Mouse (Mus musculus) heart, embryonic 11.5 days (tissue): ENCODE data around the gene Usp46. TPM values are rescaled to one million over a fixed set of nuclear protein-coding genes. Genes with fewer than 3 reads are reported as not detected.
A peak's percentile ranks its signal among the peaks of the same experiment; 100 is the strongest.

ENCODE experiments used
- ATAC-seq: fragments of 200-750 bp; cut with Nextera tagmentation; replicated peaks from 2 replicates; pipeline ENCODE4 v1.8.0; 2017; ENCODE audit warnings: moderate library complexity; ENCODE audit not compliant: insufficient number of reproducible peaks, low FRiP score, low TSS enrichment
- H3K27ac ChIP-seq: fragments of 300-500 bp; sonication (generic); 2 replicates; pipeline ENCODE4 v1.5.1; 2014; ENCODE audit warnings: mild to moderate bottlenecking, low read depth, low read length
- H3K27me3 ChIP-seq: fragments of 300-500 bp; sonication (generic); 2 replicates; pipeline ENCODE4 v1.6.1; 2014; ENCODE audit warnings: mild to moderate bottlenecking, low read length, mixed read lengths; ENCODE audit not compliant: control insufficient read depth, insufficient read depth
- H3K36me3 ChIP-seq: fragments of 300-500 bp; sonication (generic); 2 replicates; pipeline ENCODE4 v1.6.1; 2014; ENCODE audit warnings: mild to moderate bottlenecking, low read length, moderate library complexity, mixed read lengths; ENCODE audit not compliant: control insufficient read depth, insufficient read depth
- H3K4me1 ChIP-seq: fragments of 300-500 bp; sonication (generic); 2 replicates; pipeline ENCODE4 v1.6.1; 2014; ENCODE audit warnings: low read length; ENCODE audit not compliant: control insufficient read depth, insufficient read depth
- H3K4me2 ChIP-seq: fragments of 300-500 bp; sonication (generic); 2 replicates; pipeline ENCODE4 v1.6.1; 2014; ENCODE audit warnings: mild to moderate bottlenecking, moderate library complexity
- H3K4me3 ChIP-seq: fragments of 300-500 bp; sonication (generic); 2 replicates; pipeline ENCODE4 v1.5.1; 2014; ENCODE audit warnings: low read depth, low read length
- H3K9ac ChIP-seq: fragments of 300-500 bp; sonication (generic); 2 replicates; pipeline ENCODE4 v1.6.1; 2014; ENCODE audit warnings: mild to moderate bottlenecking, low read depth, low read length, moderate library complexity
- H3K9me3 ChIP-seq: fragments of 300-500 bp; sonication (generic); replicated peaks from 2 replicates; pipeline ENCODE4 v1.6.1; 2016; ENCODE audit warnings: low read length; ENCODE audit not compliant: control insufficient read depth
- WGBS: fragments of 180-500 bp; shearing (Covaris S2); extraction: QIAGEN DNeasy Blood & Tissue Kit; methylation state at CpG from one replicate; pipeline ENCODE4 v1.1.7; 2014; ENCODE audit not compliant: insufficient replicate concordance; 5-methylcytosine and 5-hydroxymethylcytosine counted together
- polyA plus RNA-seq: library from polyadenylated mRNA; unstranded; fragments of >200 nt; fragmentation: Nextera tagmentation; extraction: Ambion mirVana; gene quantifications from 2 replicates; pipeline ENCODE4 v1.2.1, GENCODE M21; 2014

The Usp46 gene
- polyA plus RNA-seq, result 36.8 and 41.5 TPM in 2 replicates

DNA sequence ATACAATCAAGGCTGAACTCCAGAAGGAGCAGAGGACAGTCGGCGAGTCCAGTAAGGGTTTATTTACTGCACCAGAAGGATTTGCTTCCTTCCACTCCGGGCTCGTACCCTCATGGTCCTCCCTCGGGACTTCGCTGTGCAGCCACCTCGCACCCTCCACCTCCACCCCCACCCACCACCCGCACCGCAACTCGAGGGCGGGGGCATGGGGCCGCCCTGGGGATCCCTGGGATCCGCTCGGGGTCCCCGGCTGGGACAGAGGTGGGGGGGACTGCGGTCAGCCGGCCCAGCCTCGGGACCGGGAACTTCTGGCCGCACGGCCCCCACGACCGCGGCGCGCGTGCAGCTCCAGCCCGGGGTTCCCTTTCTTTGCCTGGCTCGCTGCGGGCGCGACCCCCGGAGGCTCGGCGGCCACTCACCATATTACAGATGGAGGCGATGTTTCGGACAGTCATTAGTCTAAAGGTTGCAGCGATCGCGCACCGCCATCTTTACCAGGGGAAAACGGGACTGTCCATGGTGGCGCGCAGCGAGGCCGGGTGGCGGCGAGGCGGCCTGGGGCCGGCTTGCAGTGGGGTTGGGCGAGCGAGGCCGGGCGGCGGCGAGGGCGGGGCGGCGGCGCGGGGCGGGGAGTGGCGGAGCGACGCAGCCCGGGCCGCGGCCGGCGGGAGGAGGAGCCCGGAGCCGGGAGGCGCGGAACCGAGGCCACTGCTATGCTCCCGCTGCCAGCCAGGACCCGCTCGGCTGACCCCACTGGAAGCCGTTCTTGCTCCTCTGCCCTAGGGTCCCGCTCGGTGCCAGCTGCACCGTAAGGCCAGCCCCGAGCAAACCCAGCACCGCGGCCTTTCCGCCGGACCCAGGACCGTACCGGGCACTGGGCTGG, at the start of gene Usp46:
TSS of gene Usp46 (minus strand) at position 601 of the 883 bp plus-strand sequence.
- ATAC-seq, result peak; percentile 88
- Histone ChIP-seq H3K36me3 (no peaks in the 10 kb centered on the region), H3K4me1 (peaks cover 29% of the 10 kb centered on the region)

DNA sequence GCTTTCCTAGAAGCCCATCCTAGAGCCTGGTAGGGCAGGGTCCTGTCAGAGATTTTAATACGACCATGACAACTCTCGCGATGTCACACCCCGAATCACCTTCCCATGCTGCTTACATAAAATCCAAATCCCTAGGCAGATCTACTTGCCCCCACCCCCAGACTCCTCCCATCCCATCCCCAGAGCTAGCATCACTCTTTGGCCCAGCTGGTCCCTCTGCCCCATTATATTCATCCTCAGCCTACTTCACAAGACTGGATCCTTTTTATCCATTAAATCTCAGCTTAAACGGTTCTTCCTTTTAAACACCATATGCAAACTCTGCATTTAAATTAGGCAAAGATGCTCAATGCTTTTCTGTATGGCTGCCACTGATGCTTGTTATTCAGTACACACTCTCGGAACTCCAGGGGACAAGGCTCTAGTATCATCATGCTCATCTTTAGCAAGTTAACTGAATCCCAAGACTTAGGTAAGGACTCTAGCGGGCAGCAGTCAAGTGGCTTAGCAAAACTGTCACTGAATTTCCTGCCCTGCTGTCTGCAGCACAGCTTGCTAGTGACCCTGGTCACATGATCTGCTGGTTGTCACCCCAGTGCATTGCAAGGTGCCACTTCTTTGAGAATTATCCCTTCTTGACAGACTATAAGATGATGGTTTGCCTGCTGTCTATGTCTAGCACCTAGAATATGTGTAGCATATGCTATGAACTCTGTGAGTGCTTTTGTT, 45.9 kb upstream of the Usp46 start:
- no peaks in the 10 kb centered on the region for H3K4me1 ChIP-seq
- no peak overlapping the region for H3K9ac ChIP-seq
- ATAC-seq, result no peak
- H3K36me3 ChIP-seq, result no peaks in the 10 kb centered on the region
- 81% methylated on average over 7 of the region's 7 CpGs for WGBS
- H3K27ac ChIP-seq, result no peak overlapping the region
- H3K4me3 ChIP-seq, result no peak overlapping the region
- H3K27me3 ChIP-seq, result no peaks in the 10 kb centered on the region
- H3K9me3 ChIP-seq, result no peaks in the 10 kb centered on the region
- no peak overlapping the region for H3K4me2 ChIP-seq

More for the DNA sequence above, at the start of gene Usp46:
- under 1% methylated on average over 70 of the region's 89 CpGs for WGBS
- no peaks in the 10 kb centered on the region for H3K9me3 ChIP-seq
- H3K4me2 ChIP-seq, result peak within 1 kb of the TSS; percentile 88
- peak within 1 kb of the TSS; percentile 93 for H3K27ac ChIP-seq
- peak within 1 kb of the TSS; percentile 93 for H3K4me3 ChIP-seq
- H3K27me3 ChIP-seq, result no peaks in the 10 kb centered on the region
- H3K9ac ChIP-seq, result peak within 1 kb of the TSS; percentile 94

DNA sequence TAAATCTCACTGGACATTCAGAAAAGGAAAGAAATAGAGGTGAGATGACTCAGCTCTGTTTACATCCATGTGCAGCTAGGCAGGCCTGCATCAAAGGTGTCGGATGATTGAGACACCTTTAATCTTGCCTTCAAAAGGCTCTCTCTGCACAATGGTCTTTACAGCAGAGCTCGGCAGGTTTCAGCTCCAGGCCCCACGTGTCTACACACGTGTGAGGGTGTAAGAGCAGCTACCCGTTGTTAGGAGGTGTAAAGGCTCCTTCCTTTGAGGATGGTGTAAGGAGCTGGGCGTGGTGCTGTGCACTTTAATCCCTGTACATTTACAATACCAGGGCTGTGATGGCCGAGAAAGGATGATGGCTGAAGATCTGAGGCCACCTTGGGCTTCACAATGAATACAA, 37.2 kb upstream of the Usp46 start:
- Histone ChIP-seq H3K9ac (0 out of 2 replicates have a peak overlapping the region, but pooled peaks have one; percentile 2), H3K4me3 (no peak overlapping the region), H3K4me2 (no peak overlapping the region), H3K9me3 (no peaks in the 10 kb centered on the region), H3K36me3 (no peaks in the 10 kb centered on the region), H3K4me1 (0 out of 2 replicates have a peak, but pooled peaks cover 3% of the 10 kb centered on the region), H3K27ac (no peak overlapping the region), H3K27me3 (no peaks in the 10 kb centered on the region)
- ATAC-seq, result no peak
- WGBS, result 66% methylated on average over 7 of the region's 7 CpGs

DNA sequence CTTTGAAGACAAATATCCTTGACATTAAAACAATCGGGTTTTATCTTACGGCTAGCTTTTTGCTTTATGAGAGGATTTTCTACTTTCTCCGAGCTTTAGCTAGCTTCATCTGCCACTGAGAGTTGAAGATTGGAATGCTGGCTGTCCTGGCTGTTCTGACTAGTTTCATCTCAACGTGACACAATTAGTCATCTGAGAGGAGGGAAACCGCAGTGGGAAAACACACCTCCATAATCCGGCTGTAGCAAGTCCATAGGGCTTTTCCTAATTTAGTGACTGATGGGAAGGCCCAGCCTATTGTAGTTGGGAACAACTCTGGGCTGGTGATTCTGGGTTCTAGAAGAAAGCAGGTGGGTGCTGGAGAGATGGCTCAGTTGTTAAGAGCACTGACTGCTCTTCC, 33.5 kb upstream of the Usp46 start:
- Histone ChIP-seq H3K27ac (no peak overlapping the region), H3K9ac (no peak overlapping the region), H3K9me3 (no peaks in the 10 kb centered on the region), H3K4me1 (0 out of 2 replicates have a peak, but pooled peaks cover 3% of the 10 kb centered on the region), H3K36me3 (no peaks in the 10 kb centered on the region), H3K27me3 (no peaks in the 10 kb centered on the region), H3K4me2 (no peak overlapping the region), H3K4me3 (no peak overlapping the region)
- 80% methylated on average over 6 of the region's 6 CpGs for WGBS
- ATAC-seq, result no peak

DNA sequence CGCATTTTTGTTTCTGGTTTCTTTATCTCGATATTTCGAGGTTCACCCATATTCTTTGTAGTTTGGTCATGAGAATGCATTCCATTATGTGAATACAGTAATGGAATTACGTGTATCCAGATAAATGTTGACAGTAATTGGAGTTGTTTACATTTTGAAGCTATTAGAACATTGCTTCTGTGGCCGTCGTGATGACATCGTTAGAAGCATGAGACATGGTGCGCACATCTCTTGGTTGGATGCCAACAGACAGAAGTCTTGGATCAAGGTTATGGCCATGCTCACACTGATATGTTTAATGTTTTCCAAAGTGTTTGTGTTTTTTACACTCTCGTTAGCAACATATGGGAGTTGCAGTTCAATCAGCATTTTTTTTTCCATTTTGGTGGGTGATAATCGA, 30.8 kb upstream of the Usp46 start:
- no peak for ATAC-seq
- peaks cover 10% of the 10 kb centered on the region for H3K36me3 ChIP-seq
- no peak overlapping the region for H3K27ac ChIP-seq
- peaks cover 7% of the 10 kb centered on the region for H3K4me1 ChIP-seq
- 88% methylated on average over 10 of the region's 10 CpGs for WGBS
- H3K4me2 ChIP-seq, result no peak overlapping the region
- no peak overlapping the region for H3K4me3 ChIP-seq
- H3K9ac ChIP-seq, result no peak overlapping the region
- no peaks in the 10 kb centered on the region for H3K27me3 ChIP-seq
- no peaks in the 10 kb centered on the region for H3K9me3 ChIP-seq

DNA sequence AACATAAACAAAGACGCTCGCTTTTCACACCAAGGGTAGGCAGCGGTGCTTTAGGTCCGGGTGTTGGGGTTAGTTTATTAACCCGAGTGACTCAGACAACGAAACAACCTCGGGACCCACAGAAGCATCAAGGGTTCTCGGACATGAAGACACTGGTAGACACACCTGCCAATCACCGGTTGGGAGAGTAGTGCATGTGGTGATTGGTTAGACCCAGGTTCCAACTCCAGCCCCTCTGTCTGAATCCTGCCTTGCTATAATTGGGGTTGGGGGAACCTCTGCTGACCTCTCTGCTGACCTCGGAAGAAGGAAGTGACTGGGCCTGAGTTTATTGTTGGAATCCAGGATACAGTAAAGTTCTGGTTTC, 29.6 kb upstream of the Usp46 start:
- Histone ChIP-seq H3K27me3 (no peaks in the 10 kb centered on the region), H3K4me3 (no peak overlapping the region), H3K4me1 (peaks cover 7% of the 10 kb centered on the region), H3K9ac (no peak overlapping the region), H3K27ac (no peak overlapping the region), H3K36me3 (peaks cover 12% of the 10 kb centered on the region), H3K4me2 (no peak overlapping the region), H3K9me3 (no peaks in the 10 kb centered on the region)
- WGBS, result 70% methylated on average over 10 of the region's 10 CpGs
- no peak for ATAC-seq

DNA sequence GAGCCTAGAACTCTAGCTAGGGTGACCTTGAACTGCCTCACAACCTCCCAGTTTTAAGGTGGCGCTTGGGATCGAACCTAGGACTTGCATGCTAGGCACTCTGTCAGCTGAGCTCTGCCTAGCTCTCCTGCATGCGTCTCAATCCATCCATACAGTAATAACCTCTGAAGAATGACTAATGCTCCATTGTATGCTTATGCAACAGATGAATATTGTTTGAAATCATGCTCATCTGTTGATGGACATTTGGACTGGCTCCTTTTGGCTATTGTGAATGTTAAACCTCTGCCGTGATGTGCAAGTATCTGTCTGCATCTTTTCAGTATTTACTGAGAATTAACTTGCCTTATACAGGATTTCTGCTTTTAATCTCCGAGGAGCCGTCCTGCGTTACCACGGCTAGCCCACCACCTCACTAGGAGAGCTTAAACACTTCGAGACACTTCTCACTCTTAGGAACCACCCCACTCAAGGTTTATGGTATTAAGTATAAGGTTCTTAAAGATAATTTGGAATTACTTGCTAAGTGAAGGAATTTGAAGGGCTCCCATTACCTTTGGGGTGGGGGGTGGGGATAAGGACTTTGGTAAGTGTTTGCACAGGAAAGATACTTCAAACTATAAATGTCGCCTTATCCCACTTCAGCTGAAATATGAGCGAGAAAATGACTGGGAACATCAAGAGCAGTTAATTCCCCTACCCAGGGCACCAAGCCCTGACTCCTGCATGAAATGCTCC, 29.1 kb upstream of the Usp46 start:
- Histone ChIP-seq H3K36me3 (peaks cover 12% of the 10 kb centered on the region), H3K4me1 (peaks cover 7% of the 10 kb centered on the region), H3K9ac (no peak overlapping the region), H3K9me3 (no peaks in the 10 kb centered on the region), H3K27me3 (no peaks in the 10 kb centered on the region), H3K4me3 (no peak overlapping the region), H3K27ac (no peak overlapping the region; the same call in 1 of the 2 replicates), H3K4me2 (no peak overlapping the region)
- ATAC-seq, result no peak
- WGBS, result 89% methylated on average over 11 of the region's 11 CpGs

DNA sequence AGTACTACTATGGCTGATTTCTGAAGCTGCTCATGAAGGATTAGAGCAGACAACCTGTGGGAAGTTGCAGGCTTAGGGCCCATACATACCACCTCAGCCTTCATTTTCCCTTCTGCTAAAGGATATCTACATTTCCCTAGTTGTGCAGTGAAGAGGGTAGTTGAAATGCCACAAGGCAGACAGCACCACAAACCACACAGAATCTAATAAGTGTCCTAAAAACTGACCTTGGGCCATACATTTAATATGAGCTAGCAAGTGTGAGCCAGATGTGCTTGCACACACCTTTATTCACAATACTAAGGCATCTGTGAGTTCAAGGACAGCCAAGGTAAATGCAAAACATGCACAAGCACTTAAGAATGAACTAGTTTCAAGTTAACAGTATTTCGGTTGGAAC, 27.8 kb upstream of the Usp46 start:
- H3K4me3 ChIP-seq, result no peak overlapping the region
- ATAC-seq, result no peak
- no peak overlapping the region for H3K27ac ChIP-seq
- peaks cover 12% of the 10 kb centered on the region for H3K36me3 ChIP-seq
- H3K9me3 ChIP-seq, result no peaks in the 10 kb centered on the region
- WGBS, result 92% methylated on average over 1 of the region's 1 CpGs
- H3K9ac ChIP-seq, result no peak overlapping the region
- H3K4me1 ChIP-seq, result peaks cover 7% of the 10 kb centered on the region
- H3K4me2 ChIP-seq, result no peak overlapping the region
- no peaks in the 10 kb centered on the region for H3K27me3 ChIP-seq
